Mouse (Mus musculus): ENCODE results near the gene Urb2.

Gene Urb2

GRCm38 (mm10) chr8:124021237-124022227 lies at the start of gene Urb2, which contains the start of gene Taf5l:
Urb2 (plus strand) TSS chr8:124021508.
Taf5l (minus strand) TSS chr8:124021397.
- peak; percentile 86 for DNase-seq (ENCODE audit: low read depth, low spot score)

- DNase-seq (ENCODE audit: low read depth, low spot score), result no peak
These were observed 47.8 kb upstream of the Urb2 start for GRCm38 (mm10) chr8:123973495-123973894.

- DNase-seq (ENCODE audit: low read depth, low spot score), result no peak
These were observed 43.8 kb upstream of the Urb2 start for GRCm38 (mm10) chr8:123977499-123977898.

DNA sequence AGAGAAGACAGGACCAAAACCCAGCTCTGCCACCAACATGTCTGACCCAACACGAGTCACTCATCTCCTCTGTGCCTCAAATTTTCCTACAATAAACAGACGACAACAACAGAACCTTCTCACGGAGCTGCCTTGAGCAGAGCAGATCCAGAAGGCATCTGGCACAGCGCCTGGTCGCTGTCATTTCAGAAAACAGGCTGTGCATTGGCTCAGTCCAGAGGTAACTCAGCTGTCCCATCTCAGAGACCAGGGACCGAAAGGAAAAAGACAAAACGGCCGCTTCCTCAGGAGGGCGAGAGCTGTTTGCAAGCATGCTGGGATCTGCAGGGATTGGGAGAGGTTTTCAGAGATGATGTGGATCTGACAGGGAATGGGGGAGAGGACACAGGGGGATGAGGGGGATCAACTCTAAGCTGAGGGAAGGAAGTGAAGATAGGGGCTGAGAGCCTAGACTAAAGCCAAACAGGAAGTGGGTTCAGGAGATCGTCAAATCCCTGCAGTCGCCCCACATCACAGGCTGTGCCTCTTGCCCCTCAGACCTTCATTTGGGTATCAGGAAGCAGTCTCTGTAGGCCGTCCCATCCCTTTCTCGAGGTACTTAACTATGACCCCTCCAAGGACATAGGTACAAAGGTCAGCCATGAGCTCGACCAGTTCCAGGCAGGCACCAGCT lies 43.0 kb upstream of the Urb2 start:
- DNase-seq (ENCODE audit: low read depth, low spot score), result no peak

DNA sequence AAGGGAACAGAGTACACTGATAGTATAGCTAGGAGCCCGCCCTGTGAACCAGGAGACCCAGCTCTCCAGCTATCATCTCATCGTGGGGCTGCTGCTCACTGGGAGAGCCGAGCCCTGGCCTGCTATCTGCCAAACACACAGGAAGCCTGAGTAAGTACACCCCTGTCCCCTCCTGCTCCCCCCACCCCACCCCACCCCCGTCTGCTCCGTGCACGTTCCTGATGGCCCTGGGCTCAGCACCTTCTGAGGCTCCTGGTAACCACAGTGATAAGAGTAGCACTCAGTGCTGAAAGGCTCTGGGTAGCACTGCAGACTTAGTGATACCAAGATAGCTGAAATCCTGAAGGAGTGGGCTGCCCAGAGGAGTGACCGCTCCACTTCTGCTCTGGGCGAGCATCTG lies 42.4 kb upstream of the Urb2 start:
- no peak for DNase-seq (ENCODE audit: low read depth, low spot score)

GRCm38 (mm10) chr8:123980239-123980638 lies 41.1 kb upstream of the Urb2 start:
- no peak for DNase-seq (ENCODE audit: low read depth, low spot score)

GRCm38 (mm10) chr8:123981674-123982073 lies 39.6 kb upstream of the Urb2 start:
- no peak for DNase-seq (ENCODE audit: low read depth, low spot score)

- peak; percentile 24 for DNase-seq (ENCODE audit: low read depth, low spot score)
These were observed 39.0 kb upstream of the Urb2 start for GRCm38 (mm10) chr8:123982291-123982793.

DNA sequence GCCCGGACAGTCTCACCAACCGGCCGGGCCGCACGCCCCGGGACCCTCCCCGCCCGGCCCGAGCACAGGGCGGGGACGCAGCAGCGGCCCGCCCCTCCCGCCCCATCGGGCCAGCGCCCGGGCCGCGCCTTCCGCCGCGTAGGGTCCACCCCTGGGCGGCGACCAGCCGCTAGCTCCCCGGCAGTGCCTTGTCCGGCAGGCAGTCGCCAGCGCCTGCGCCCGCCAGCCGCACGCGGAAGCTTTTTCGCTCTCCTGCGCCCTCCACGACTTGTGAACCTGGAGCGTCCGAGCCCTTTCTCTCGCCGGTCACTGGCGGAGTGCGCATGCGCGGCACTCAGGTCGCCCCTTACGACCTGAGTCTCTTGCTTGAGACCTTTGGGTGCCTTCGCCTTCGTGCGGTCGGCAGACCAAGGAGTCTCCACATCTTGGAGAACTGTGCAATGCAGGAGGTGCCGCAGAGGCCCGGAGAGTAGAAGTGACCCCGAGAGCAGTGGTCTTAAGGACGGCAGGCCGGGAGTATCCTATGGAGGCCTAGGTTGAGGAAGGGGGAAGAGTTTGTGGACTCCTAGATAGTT lies 38.4 kb upstream of the Urb2 start, which contains the start of gene Abcb10:
Abcb10 (minus strand) TSS at position 297 of the 575 bp plus-strand sequence.
- peak; percentile 76 for DNase-seq (ENCODE audit: low read depth, low spot score)

- DNase-seq (ENCODE audit: low read depth, low spot score), result no peak
These were observed 32.7 kb upstream of the Urb2 start for GRCm38 (mm10) chr8:123988605-123989038.

GRCm38 (mm10) chr8:123989128-123989527 lies 32.2 kb upstream of the Urb2 start:
- no peak for DNase-seq (ENCODE audit: low read depth, low spot score)

DNA sequence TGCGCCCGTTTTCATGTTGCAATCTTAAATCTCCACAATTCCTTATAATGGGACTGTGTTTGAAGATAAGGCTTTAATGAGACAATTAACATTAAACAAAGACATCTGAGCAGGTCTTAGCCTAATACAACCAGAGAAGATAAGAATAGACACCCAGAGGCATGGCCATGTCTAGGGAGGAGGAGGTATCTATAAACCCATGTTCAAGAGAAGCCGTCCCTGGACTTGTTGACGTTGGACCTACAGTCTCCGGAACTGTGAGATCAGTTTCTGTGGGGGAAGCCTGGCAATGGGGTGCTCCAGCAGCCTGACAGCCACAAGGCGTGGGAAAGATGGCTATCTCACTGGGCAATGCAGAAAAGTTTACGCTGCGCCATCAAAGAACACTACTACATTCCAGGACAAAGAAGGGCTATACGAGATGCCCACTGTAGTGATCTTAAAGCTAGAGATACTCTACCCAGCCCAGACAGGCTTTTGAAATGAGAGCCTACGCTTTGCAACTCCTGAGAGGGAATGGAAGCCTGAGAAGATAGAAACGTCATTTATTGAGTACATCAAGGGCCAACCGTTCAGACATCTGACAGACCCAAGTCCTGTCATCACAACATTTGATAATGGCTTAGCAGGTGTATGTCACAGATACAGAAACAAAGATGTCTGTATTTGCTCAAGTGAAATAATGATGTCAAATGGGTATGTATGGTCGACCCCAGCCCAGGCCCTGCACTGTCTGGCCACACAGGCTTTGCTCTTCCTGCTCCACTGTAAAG lies 30.8 kb upstream of the Urb2 start:
- no peak for DNase-seq (ENCODE audit: low read depth, low spot score)

GRCm38 (mm10) chr8:123992587-123992986 lies 28.7 kb upstream of the Urb2 start:
- DNase-seq (ENCODE audit: low read depth, low spot score), result no peak

GRCm38 (mm10) chr8:123993597-123993996 lies 27.7 kb upstream of the Urb2 start:
- no peak for DNase-seq (ENCODE audit: low read depth, low spot score)

GRCm38 (mm10) chr8:123993997-123994396 lies 27.3 kb upstream of the Urb2 start:
- DNase-seq (ENCODE audit: low read depth, low spot score), result no peak

- no peak for DNase-seq (ENCODE audit: low read depth, low spot score)
These were observed 21.7 kb upstream of the Urb2 start for GRCm38 (mm10) chr8:123999568-123999967.

GRCm38 (mm10) chr8:124002546-124003108 lies 18.7 kb upstream of the Urb2 start:
- no peak for DNase-seq (ENCODE audit: low read depth, low spot score)

- no peak for DNase-seq (ENCODE audit: low read depth, low spot score)
These were observed 13.5 kb upstream of the Urb2 start for GRCm38 (mm10) chr8:124007829-124008228.

DNA sequence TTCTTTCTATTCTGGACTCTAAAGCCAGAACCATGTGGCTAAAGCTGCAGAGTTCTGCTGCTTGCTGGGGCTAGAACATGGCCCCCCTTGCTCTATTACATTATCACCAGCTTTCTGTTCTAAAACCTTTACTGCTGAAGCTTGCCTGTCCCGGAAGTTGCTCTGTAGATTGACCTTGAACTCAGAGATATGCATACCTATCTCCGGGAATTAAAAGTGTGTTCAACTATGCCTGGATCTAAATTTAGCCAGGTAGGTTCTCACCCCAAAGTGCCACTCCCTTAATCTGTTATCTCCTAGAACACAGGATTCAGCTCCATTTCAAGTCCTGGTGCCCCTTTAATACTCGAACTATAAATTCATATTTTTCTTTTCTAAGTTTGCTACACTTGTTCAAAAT lies 9.7 kb upstream of the Urb2 start:
- no peak for DNase-seq (ENCODE audit: low read depth, low spot score)

- DNase-seq (ENCODE audit: low read depth, low spot score), result no peak
These were observed 9.2 kb upstream of the Urb2 start for GRCm38 (mm10) chr8:124011989-124012586.

Data from WW6 (cell line).